Mouse (Mus musculus) embryo, embryonic 9.5 days (tissue): ENCODE results near the gene Myo6.

Experiments used
- DNase-seq: peaks from one replicate; pipeline ENCODE4 v3.0.0-alpha.2; 2017; ENCODE audit errors: extremely low spot score

The Myo6 gene

GRCm38 (mm10) chr9:80181692-80182091, 16.9 kb downstream of the Myo6 start:
- no peak for DNase-seq

GRCm38 (mm10) chr9:80184138-80184537, 19.3 kb downstream of the Myo6 start:
- no peak for DNase-seq

GRCm38 (mm10) chr9:80185737-80186136, 20.9 kb downstream of the Myo6 start:
- no peak for DNase-seq

- DNase-seq, result no peak
Measured at GRCm38 (mm10) chr9:80186693-80187092, 21.9 kb downstream of the Myo6 start.

DNA sequence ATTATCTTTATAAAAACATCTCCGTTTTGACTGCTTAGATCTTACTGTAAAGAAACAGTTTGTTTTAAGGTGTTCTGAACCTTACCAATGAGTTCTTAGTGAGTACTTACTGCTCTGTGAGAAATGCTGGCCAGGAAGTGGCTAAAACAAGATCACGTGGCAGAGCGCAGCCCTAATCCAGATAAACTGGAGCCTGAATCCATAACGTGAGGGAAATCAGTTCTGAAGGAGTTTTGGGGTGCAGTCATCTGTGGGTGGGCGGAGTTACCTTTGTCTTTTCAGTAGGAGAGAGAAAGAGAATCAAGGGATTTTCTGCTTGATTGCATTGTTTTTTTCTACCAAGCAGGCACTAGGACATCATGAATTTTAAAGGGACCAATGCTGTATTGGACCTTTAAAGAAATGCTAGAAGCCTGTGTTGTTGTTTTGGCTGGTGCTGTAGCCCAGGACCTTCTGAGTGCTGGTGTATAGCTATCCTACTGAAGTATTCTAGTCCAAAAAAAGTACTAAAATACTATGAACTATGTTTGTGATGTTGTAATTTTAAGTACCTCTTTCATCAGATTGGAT, 23.6 kb downstream of the Myo6 start:
- DNase-seq, result no peak

GRCm38 (mm10) chr9:80191240-80191639, 26.4 kb downstream of the Myo6 start:
- DNase-seq, result no peak

DNA sequence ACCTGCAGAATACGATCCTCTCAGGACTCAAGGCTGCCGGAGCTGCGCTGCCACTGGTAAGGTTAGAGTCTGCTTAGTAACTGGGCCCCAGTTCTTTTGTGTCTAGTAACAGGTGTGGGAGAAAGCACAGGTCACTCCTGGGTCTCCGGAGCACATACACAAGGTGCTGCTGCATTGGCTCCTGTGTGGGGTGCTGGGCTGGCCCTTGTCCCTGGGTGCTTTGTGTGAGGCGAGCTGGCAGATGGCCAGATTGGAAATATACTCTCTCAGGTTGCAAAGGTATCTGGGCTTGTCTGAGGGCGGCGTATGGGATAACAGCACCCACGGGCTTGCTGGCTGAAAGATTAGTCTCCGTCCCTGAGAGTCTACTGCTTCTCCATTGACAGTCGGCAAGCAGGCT, 27.5 kb downstream of the Myo6 start:
- no peak for DNase-seq

DNA sequence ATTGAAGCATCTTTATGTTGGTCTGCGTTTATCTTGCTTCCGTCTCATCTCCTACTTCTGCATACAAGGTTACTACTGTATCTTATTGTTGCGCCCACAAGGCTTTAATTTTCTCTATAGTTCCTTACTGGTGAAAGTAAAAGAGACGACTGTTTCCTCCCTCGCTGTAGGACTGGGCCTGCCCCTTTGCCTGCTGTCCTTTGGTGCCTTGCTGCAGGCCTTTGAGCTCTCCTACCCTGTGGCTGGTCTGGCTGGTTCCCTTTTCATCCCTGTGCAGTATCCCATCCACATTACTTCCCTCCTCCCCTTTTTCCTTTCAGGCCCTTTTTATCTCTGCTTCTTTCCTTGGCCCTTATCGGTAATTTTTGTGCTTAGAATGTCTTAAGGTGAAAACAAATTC, 29.6 kb downstream of the Myo6 start:
- no peak for DNase-seq

DNA sequence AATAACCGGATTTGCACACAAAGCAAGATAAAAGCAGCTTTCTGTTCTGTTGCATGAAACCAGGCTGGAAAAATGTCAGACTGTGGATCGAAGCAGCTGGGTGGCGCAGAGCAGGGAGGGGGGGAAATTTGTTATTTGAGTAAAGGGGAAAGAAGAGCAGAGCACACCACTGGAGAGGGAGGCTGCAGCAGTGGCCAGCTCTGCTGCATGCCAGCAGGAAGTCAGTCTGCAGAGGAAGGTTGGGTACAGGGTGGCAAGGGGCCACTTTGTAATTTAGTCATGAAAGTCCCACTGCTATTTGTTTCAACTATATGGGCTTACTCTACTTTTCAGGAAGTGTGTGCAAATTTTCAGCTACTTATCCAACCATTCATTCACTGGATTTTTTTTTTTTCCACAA, 31.3 kb downstream of the Myo6 start:
- no peak for DNase-seq

DNA sequence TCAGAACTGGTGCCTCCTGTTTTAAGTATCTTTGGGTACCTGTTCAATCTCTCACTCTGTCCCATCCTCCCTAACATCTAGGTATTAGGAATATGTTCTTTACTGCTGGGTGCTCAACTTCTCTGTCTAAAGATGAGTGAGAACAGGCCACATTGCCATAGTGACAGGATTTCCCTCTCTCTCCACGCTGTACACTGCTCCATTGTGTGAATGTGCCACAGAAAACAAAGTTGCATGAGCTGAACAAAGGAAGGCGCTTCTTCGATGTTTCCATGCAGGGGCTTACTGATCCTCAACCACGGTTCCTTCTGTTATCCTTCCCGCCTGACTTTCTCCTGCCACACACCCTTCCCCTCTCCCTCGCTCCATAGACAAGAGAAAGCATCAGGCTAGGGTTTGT, 32.4 kb downstream of the Myo6 start:
- DNase-seq, result no peak

DNA sequence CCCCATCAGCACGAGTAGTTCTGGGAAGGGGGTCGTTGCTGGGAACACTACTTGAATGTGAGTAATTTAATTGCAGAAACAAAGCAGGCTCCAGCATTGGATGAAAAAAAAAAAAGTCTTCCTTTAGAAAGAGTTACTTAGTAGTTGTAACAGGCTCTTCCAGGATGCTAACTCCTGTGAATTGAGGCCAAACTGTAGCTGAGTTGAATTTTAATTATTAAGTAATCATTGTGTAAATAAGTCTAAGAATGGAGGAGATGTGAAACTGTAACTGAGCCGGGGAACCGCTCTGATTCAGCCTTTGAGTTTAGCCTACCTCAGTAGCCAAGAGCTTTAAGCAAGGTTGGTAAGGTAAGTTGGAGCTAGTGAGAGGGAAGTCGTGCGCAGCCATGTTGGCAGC, 36.0 kb downstream of the Myo6 start:
- DNase-seq, result no peak

- no peak for DNase-seq
Measured at GRCm38 (mm10) chr9:80202374-80203060, 37.7 kb downstream of the Myo6 start.

GRCm38 (mm10) chr9:80208681-80209080, 43.9 kb downstream of the Myo6 start:
- DNase-seq, result no peak

- DNase-seq, result no peak
Measured at GRCm38 (mm10) chr9:80209459-80209858, 44.6 kb downstream of the Myo6 start.

GRCm38 (mm10) chr9:80210096-80210495, 45.3 kb downstream of the Myo6 start:
- no peak for DNase-seq

DNA sequence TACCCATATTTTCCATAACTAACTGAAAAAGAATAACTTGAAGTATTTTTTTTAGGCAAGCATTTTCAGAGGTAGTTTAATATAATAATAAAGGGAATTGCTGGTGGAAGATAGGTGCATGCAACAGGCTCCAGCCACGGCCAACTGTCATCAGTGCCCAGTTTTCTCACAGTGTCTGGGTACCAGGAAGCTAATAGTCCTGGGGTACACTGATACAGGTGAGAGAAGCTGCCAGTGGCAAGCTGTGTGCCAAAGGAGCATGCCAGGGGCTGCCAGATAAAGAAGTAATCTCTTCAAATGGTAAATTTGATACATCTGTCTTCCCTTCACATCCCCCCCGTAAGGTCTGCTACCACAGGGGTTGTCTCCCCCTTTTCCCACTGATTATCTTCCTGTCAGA, 48.6 kb downstream of the Myo6 start:
- DNase-seq, result no peak

DNA sequence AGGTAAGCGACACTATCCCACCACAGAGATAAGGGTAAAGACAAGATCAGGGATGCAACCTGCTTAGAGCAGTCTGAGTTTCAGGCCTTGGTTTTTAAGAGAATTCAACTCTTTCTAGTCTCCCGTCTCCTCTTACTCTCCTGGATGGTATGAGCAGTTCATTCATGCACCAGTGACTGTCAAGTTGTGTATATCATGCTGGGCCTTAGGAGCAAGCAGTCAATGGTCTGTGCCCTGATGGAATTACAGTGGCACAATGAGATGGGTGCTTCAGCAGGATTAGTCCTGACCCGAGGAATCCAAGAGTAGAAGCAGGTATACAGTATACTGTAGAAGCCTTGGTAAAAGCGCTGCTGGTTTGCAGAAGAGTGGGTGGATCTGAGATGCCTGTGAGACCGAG, 50.7 kb downstream of the Myo6 start:
- DNase-seq, result no peak

DNA sequence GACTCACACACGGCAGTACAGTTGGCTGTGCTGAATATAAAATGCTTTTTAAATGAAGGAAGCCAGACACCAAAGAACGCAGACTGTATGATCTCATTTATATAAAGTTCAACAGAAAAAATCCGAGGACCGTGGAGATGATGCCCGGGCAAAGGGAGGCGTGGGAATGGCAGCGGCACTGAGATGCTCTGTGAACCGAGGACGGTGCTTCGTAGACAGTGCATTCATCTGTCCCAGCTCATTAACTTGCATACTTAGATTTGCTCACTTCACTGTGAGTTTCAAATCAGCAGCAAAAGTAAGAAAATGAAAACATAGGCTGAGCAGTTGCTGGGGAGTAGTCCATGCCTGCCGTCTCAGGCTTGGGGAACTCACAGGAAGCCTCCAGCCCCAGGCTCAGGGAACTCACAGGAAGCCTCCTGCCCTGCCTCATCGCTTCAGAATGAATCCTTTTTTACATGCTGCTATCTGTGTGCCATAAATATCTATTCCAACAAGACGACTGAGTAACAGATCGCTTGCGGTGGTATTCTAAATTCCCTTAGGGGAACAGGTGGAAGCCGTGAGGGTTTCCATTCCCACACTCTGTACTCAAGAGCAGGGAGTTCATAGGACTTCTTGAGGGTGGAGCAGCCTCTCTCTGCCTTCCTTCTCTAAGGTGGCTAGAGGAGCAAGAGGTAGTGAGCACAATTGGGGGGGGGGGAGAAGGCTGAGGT, 52.1 kb downstream of the Myo6 start:
- DNase-seq, result no peak

- no peak for DNase-seq
Measured at GRCm38 (mm10) chr9:80218718-80219117, 53.9 kb downstream of the Myo6 start.

- DNase-seq, result no peak
Measured at GRCm38 (mm10) chr9:80223989-80224635, 59.3 kb downstream of the Myo6 start.

- DNase-seq, result no peak
Measured at GRCm38 (mm10) chr9:80226579-80227325, 61.9 kb downstream of the Myo6 start.

DNA sequence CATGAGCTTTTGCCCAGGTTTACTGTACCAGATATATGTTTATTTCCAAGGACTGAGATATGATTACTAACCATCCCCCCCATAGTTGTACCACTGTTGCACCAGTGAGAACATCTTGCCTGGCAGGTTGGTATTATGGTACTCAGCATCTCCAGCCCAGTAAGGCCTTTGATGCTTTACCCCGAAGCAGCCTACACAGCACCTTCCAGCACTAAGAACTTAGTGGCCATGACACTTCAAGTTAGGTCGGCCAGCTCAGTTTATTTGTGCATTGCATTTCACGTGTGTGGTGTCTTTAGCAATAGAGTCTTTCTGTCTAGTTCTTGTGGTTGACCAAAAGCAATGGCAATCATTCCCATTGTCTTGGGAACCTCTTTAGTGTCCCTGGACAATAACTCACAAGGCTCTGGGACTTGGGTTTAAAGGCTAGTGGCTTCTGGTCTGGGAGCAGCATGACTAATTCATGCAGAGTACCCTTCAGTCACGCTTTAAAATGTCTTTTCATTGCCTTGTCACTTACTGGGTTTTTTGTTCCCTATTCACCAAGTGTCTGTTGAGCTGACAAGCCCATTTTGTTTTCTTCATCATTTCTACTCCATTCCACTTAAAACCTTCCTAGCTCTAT, 69.1 kb downstream of the Myo6 start:
- DNase-seq, result peak; percentile 19
